Mouse (Mus musculus) liver, embryonic 16.5 days (tissue): ENCODE results near the gene Ercc1. TPM values are rescaled to one million over a fixed set of nuclear protein-coding genes. Genes with fewer than 3 reads are reported as not detected.

Source experiments
- ATAC-seq: fragments of 200-750 bp; cut with Nextera tagmentation; 2 replicates; pipeline ENCODE4 v1.8.0; 2017; ENCODE audit warnings: low read depth, mild to moderate bottlenecking, moderate number of reproducible peaks, moderate library complexity
- H3K27ac ChIP-seq: fragments of 300-500 bp; sonication (generic); 2 replicates; pipeline ENCODE4 v1.5.1; 2014; ENCODE audit warnings: mild to moderate bottlenecking, low read length
- H3K27me3 ChIP-seq: fragments of 300-500 bp; sonication (generic); 2 replicates; pipeline ENCODE4 v1.6.1; 2014; ENCODE audit warnings: low read depth, low read length, mixed read lengths; ENCODE audit not compliant: control insufficient read depth, insufficient read depth
- H3K36me3 ChIP-seq: fragments of 300-500 bp; sonication (generic); 2 replicates; pipeline ENCODE4 v1.6.1; 2014; ENCODE audit warnings: mild to moderate bottlenecking; ENCODE audit not compliant: control insufficient read depth, insufficient read depth
- H3K4me1 ChIP-seq: fragments of 300-500 bp; sonication (generic); 2 replicates; pipeline ENCODE4 v1.6.1; 2014; ENCODE audit warnings: low read depth, low read length, mixed read lengths; ENCODE audit not compliant: control insufficient read depth
- H3K4me2 ChIP-seq: fragments of 300-500 bp; sonication (generic); 2 replicates; pipeline ENCODE4 v1.6.1; 2014; ENCODE audit warnings: low read depth, low read length, mixed read lengths
- H3K4me3 ChIP-seq: fragments of 300-500 bp; sonication (generic); 2 replicates; pipeline ENCODE4 v1.5.1; 2014; ENCODE audit warnings: low read depth, mild to moderate bottlenecking, low read length
- H3K9ac ChIP-seq: fragments of 300-500 bp; sonication (generic); 2 replicates; pipeline ENCODE4 v1.6.1; 2014; ENCODE audit warnings: low read depth, low read length
- H3K9me3 ChIP-seq: fragments of 300-500 bp; sonication (generic); replicated peaks from 2 replicates; pipeline ENCODE4 v1.6.1; 2016; ENCODE audit warnings: low read length; ENCODE audit not compliant: control insufficient read depth
- WGBS: fragments of 180-500 bp; shearing (Covaris S2); extraction: QIAGEN DNeasy Blood & Tissue Kit; methylation state at CpG from one replicate; pipeline ENCODE4 v1.1.7; 2014; ENCODE audit not compliant: insufficient replicate concordance; 5-methylcytosine and 5-hydroxymethylcytosine counted together
- polyA plus RNA-seq: library from polyadenylated mRNA; unstranded; fragments of >200 nt; fragmentation: Nextera tagmentation; extraction: Ambion mirVana; gene quantifications from 2 replicates; pipeline ENCODE4 v1.2.1, GENCODE M21; 2015

The Ercc1 gene
- polyA plus RNA-seq, 1 experiment from 2014 or later = 14.5 TPM

GRCm38 (mm10) chr7:19318676-19319075 lies 25.9 kb upstream of the Ercc1 start:
- H3K9ac ChIP-seq = no peak overlapping the region
- H3K27me3 ChIP-seq = peaks cover 45% of the 10 kb centered on the region
- H3K9me3 ChIP-seq = no peaks in the 10 kb centered on the region
- no peak for ATAC-seq
- no peak overlapping the region for H3K27ac ChIP-seq
- H3K4me2 ChIP-seq = no peak overlapping the region
- H3K4me1 ChIP-seq = peaks cover 13% of the 10 kb centered on the region
- no peaks in the 10 kb centered on the region for H3K36me3 ChIP-seq
- 26% methylated on average over 7 of the region's 7 CpGs for WGBS
- no peak overlapping the region for H3K4me3 ChIP-seq

GRCm38 (mm10) chr7:19319458-19319857 lies 25.1 kb upstream of the Ercc1 start:
- Histone ChIP-seq H3K27me3 (peaks cover 43% of the 10 kb centered on the region), H3K4me2 (peak overlapping the region; percentile 68), H3K9ac (peak overlapping the region; percentile 5; the same call in 1 of the 2 replicates), H3K27ac (no peak overlapping the region), H3K4me1 (peaks cover 13% of the 10 kb centered on the region), H3K4me3 (peak overlapping the region; percentile 40), H3K36me3 (no peaks in the 10 kb centered on the region), H3K9me3 (no peaks in the 10 kb centered on the region)
- no peak for ATAC-seq
- 25% methylated on average over 9 of the region's 9 CpGs for whole genome bisulfite sequencing

DNA sequence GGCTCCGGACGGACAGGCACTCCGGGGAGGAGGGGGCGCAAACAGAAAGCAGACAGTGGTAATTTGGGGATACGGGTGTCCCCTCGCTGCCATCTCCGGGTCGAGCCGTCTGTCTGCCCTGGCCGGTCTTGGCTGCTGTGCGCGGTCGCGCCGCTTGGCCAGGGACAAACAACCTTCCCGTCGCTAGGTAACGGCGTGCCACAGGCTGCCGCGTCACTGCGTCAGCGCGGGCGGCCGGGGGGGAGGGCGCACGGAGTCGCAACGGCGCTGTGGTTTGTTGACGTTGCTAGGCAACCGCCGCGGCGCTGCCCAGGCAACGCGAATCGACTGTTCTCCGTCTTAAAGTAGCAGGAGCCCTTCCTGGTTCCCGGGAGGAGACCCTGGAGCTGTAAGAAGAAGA lies 24.7 kb upstream of the Ercc1 start:
- H3K27ac ChIP-seq = no peak overlapping the region
- H3K4me1 ChIP-seq = peaks cover 13% of the 10 kb centered on the region
- peak overlapping the region; percentile 40 for H3K4me3 ChIP-seq
- peaks cover 42% of the 10 kb centered on the region for H3K27me3 ChIP-seq
- H3K9ac ChIP-seq = peak overlapping the region; percentile 5; the same call in 1 of the 2 replicates
- H3K9me3 ChIP-seq = no peaks in the 10 kb centered on the region
- ATAC-seq = peak; percentile 88
- no peaks in the 10 kb centered on the region for H3K36me3 ChIP-seq
- peak overlapping the region; percentile 68 for H3K4me2 ChIP-seq
- under 1% methylated on average over 41 of the region's 41 CpGs for WGBS

DNA sequence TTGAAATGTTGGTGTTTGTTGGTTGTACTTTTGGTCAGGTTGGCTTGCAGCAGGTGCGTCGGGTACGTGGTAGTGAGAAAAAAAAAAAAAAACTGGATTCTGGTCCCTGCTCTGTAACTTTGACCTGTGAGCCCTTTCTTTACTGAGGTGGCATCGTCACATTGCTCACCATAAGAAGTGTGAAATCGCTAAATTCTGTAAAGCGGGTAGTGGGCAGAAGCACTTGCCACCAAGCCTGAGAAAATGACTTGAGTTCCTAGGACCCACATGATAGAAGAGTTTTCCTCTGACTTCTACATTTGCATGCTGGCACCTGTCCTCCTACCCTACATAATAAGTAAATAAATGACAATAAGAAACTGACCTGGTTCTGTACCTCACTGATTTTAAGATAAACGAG lies 23.9 kb upstream of the Ercc1 start:
- no peak for ATAC-seq
- H3K4me3 ChIP-seq = no peak overlapping the region

GRCm38 (mm10) chr7:19321464-19321863 lies 23.1 kb upstream of the Ercc1 start:
- peak; percentile 41 for ATAC-seq
- peaks cover 43% of the 10 kb centered on the region for H3K27me3 ChIP-seq
- H3K4me2 ChIP-seq = no peak overlapping the region
- no peaks in the 10 kb centered on the region for H3K9me3 ChIP-seq
- 36% methylated on average over 5 of the region's 5 CpGs for WGBS
- H3K4me1 ChIP-seq = peaks cover 23% of the 10 kb centered on the region
- no peak overlapping the region for H3K9ac ChIP-seq
- H3K4me3 ChIP-seq = no peak overlapping the region
- no peaks in the 10 kb centered on the region for H3K36me3 ChIP-seq
- H3K27ac ChIP-seq = no peak overlapping the region

More for the DNA sequence above, 23.9 kb upstream of the Ercc1 start:
- H3K4me1 ChIP-seq = peaks cover 14% of the 10 kb centered on the region
- peak overlapping the region; percentile 68; the same call in 1 of the 2 replicates for H3K4me2 ChIP-seq
- no peak overlapping the region for H3K27ac ChIP-seq
- H3K27me3 ChIP-seq = peaks cover 42% of the 10 kb centered on the region
- no peaks in the 10 kb centered on the region for H3K9me3 ChIP-seq
- WGBS = 34% methylated on average over 7 of the region's 7 CpGs
- no peak overlapping the region for H3K9ac ChIP-seq
- no peaks in the 10 kb centered on the region for H3K36me3 ChIP-seq

DNA sequence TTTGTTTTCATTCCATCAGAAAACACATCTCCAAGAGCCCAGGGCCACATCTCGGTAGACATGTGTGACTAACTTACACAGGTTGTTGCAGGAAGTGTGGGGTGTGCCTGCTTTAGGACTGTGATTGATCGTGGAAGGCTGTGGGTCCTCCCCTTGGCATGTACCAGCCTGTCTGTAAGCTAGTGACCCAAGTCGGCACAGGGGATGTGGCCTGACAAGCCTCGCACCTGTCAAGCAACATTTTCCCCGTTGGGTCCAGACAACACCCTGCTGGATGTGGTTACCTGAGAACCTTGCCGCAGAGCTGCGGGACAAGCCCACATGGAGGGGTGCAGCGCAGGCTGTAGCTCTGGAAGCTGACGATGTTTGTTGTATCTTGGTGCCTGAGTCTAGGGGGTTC lies 22.1 kb upstream of the Ercc1 start:
- Histone ChIP-seq H3K9ac (no peak overlapping the region), H3K9me3 (no peaks in the 10 kb centered on the region), H3K4me1 (peaks cover 33% of the 10 kb centered on the region), H3K4me3 (no peak overlapping the region), H3K27me3 (peaks cover 43% of the 10 kb centered on the region), H3K27ac (no peak overlapping the region), H3K36me3 (no peaks in the 10 kb centered on the region), H3K4me2 (no peak overlapping the region)
- WGBS = 39% methylated on average over 9 of the region's 9 CpGs
- ATAC-seq = no peak

GRCm38 (mm10) chr7:19324221-19324620 lies 20.4 kb upstream of the Ercc1 start:
- 0 out of 2 replicates have a peak, but pooled peaks cover 3% of the 10 kb centered on the region for H3K9me3 ChIP-seq
- no peak overlapping the region for H3K4me3 ChIP-seq
- no peak overlapping the region for H3K4me2 ChIP-seq
- H3K36me3 ChIP-seq = no peaks in the 10 kb centered on the region
- no peak for ATAC-seq
- H3K27me3 ChIP-seq = peaks cover 43% of the 10 kb centered on the region
- H3K4me1 ChIP-seq = peaks cover 37% of the 10 kb centered on the region
- 72% methylated on average over 11 of the region's 11 CpGs for WGBS
- no peak overlapping the region for H3K9ac ChIP-seq
- H3K27ac ChIP-seq = no peak overlapping the region

DNA sequence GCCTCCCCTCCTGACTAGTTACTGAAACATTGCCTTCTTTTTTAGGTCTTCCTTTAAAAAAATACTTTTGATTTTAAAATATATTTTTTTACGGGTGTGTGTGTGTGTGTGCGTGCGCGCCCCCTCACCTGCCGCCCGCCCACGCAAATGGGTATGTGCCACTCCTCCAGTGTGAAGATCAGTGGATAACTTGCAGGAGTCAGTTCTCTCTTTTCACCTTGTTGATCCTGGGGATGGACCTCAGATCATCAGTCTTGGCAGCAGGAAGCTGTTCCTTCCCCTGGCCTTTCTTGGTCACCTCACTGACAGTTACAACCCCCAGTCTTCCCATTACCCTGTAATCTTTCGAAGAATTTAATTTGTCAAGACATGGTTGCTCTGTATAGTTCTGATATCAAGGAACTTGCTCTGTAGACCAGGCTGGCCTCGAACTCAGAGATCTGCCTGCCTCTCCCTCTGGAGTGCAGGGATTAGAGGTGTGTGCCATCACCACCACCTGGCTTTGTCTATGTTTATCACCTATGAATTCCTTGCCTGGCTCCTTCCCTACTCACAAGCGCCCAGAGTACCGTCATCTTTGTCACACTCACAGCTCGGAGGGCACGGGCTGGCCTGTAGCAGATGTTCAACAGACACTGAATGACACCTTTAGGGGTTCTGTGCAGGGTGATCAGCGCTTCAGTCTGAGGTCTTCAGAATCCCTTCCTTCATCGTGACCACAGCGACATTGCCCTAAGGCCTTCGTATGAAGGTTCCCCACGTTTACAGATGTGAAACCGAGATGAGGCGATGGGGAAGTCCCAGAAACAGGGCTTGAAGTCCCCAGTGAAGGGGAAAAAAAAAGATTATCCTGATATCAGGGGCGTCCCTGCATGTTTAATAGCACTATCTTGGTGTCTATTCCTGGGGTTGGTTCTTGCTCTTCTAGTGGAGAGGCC lies 19.0 kb upstream of the Ercc1 start:
- Histone ChIP-seq H3K27ac (no peak overlapping the region), H3K36me3 (no peaks in the 10 kb centered on the region), H3K4me2 (peak overlapping the region; percentile 65; the same call in 1 of the 2 replicates), H3K9ac (no peak overlapping the region), H3K27me3 (peaks cover 34% of the 10 kb centered on the region), H3K4me3 (no peak overlapping the region), H3K9me3 (0 out of 2 replicates have a peak, but pooled peaks cover 3% of the 10 kb centered on the region), H3K4me1 (peaks cover 25% of the 10 kb centered on the region)
- no peak; the same call in 1 of the 2 replicates for ATAC-seq
- WGBS = 48% methylated on average over 21 of the region's 21 CpGs

DNA sequence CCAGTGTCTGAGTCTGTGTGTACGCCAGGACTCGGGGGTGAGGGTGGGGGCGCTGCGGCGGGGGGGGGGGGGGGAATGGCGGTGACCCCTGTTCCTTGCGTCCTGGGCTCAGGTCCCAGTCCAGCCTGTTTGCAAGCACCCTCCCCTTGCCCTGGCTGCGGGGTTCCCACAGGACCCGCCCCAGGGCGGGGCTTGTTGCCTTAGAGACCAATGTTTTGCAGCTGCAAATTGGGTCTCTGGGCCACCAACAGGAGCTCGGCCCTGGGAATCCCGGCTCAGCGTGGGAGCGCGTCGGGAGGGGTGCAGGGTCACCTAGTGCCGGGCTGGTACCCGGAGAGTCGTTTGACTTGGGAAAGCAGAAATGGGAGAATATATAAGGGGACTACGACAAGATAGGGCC lies 18.2 kb upstream of the Ercc1 start:
- Histone ChIP-seq H3K4me2 (peak overlapping the region; percentile 65), H3K4me1 (peaks cover 24% of the 10 kb centered on the region), H3K36me3 (no peaks in the 10 kb centered on the region), H3K4me3 (peak overlapping the region; percentile 47), H3K9ac (no peak overlapping the region; the same call in 1 of the 2 replicates), H3K27ac (no peak overlapping the region), H3K27me3 (peaks cover 26% of the 10 kb centered on the region), H3K9me3 (0 out of 2 replicates have a peak, but pooled peaks cover 3% of the 10 kb centered on the region)
- WGBS = 1% methylated on average over 19 of the region's 20 CpGs
- peak; percentile 64 for ATAC-seq
